Mouse (Mus musculus) sigmoid colon, adult 10 weeks (tissue): ENCODE data around the gene P2ry10b. TPM values are rescaled to one million over a fixed set of nuclear protein-coding genes. Genes with fewer than 3 reads are reported as not detected.

Source experiments
- polyA plus RNA-seq: library from polyadenylated mRNA; stranded (reverse); fragments of 350-450 nt; fragmentation: Illumina TruSeq; extraction: RNeasy Lipid Tissue Mini Kit (QIAGEN cat#74804); gene quantifications from one replicate; pipeline ENCODE4 v1.2.3, GENCODE M21; 2014; ENCODE audit warnings: low read depth, low replicate concordance

The P2ry10b gene
- polyA plus RNA-seq = 7.1 TPM

GRCm38 (mm10) chrX:107148681-107149080, at the start of gene P2ry10b:
P2ry10b (plus strand) TSS chrX:107148927.

Other genes starting within 250 kb of the P2ry10b start
- gene Lpar4, start 228.3 kb upstream of the P2ry10b start, polyA plus RNA-seq = 2.4 TPM
- 13.2 TPM for gene P2ry10, start 60.4 kb upstream of the P2ry10b start, polyA plus RNA-seq
- gene Gpr174, start 107.0 kb downstream of the P2ry10b start, polyA plus RNA-seq = 8.4 TPM